Mouse (Mus musculus) liver, embryonic 16.5 days (tissue): ENCODE results near the gene Dis3l2. TPM values are rescaled to one million over a fixed set of nuclear protein-coding genes. Genes with fewer than 3 reads are reported as not detected.

Source experiments
- ATAC-seq: fragments of 200-750 bp; cut with Nextera tagmentation; 2 replicates; pipeline ENCODE4 v1.8.0; 2017; ENCODE audit warnings: low read depth, mild to moderate bottlenecking, moderate number of reproducible peaks, moderate library complexity
- H3K27ac ChIP-seq: fragments of 300-500 bp; sonication (generic); 2 replicates; pipeline ENCODE4 v1.5.1; 2014; ENCODE audit warnings: mild to moderate bottlenecking, low read length
- H3K27me3 ChIP-seq: fragments of 300-500 bp; sonication (generic); 2 replicates; pipeline ENCODE4 v1.6.1; 2014; ENCODE audit warnings: low read depth, low read length, mixed read lengths; ENCODE audit not compliant: control insufficient read depth, insufficient read depth
- H3K36me3 ChIP-seq: fragments of 300-500 bp; sonication (generic); 2 replicates; pipeline ENCODE4 v1.6.1; 2014; ENCODE audit warnings: mild to moderate bottlenecking; ENCODE audit not compliant: control insufficient read depth, insufficient read depth
- H3K4me1 ChIP-seq: fragments of 300-500 bp; sonication (generic); 2 replicates; pipeline ENCODE4 v1.6.1; 2014; ENCODE audit warnings: low read depth, low read length, mixed read lengths; ENCODE audit not compliant: control insufficient read depth
- H3K4me2 ChIP-seq: fragments of 300-500 bp; sonication (generic); 2 replicates; pipeline ENCODE4 v1.6.1; 2014; ENCODE audit warnings: low read depth, low read length, mixed read lengths
- H3K4me3 ChIP-seq: fragments of 300-500 bp; sonication (generic); 2 replicates; pipeline ENCODE4 v1.5.1; 2014; ENCODE audit warnings: low read depth, mild to moderate bottlenecking, low read length
- H3K9ac ChIP-seq: fragments of 300-500 bp; sonication (generic); 2 replicates; pipeline ENCODE4 v1.6.1; 2014; ENCODE audit warnings: low read depth, low read length
- H3K9me3 ChIP-seq: fragments of 300-500 bp; sonication (generic); replicated peaks from 2 replicates; pipeline ENCODE4 v1.6.1; 2016; ENCODE audit warnings: low read length; ENCODE audit not compliant: control insufficient read depth
- WGBS: fragments of 180-500 bp; shearing (Covaris S2); extraction: QIAGEN DNeasy Blood & Tissue Kit; methylation state at CpG from one replicate; pipeline ENCODE4 v1.1.7; 2014; ENCODE audit not compliant: insufficient replicate concordance; 5-methylcytosine and 5-hydroxymethylcytosine counted together
- polyA plus RNA-seq: library from polyadenylated mRNA; unstranded; fragments of >200 nt; fragmentation: Nextera tagmentation; extraction: Ambion mirVana; gene quantifications from 2 replicates; pipeline ENCODE4 v1.2.1, GENCODE M21; 2015

The Dis3l2 gene
- 8.6 and 9.2 TPM in 2 replicates for polyA plus RNA-seq

DNA sequence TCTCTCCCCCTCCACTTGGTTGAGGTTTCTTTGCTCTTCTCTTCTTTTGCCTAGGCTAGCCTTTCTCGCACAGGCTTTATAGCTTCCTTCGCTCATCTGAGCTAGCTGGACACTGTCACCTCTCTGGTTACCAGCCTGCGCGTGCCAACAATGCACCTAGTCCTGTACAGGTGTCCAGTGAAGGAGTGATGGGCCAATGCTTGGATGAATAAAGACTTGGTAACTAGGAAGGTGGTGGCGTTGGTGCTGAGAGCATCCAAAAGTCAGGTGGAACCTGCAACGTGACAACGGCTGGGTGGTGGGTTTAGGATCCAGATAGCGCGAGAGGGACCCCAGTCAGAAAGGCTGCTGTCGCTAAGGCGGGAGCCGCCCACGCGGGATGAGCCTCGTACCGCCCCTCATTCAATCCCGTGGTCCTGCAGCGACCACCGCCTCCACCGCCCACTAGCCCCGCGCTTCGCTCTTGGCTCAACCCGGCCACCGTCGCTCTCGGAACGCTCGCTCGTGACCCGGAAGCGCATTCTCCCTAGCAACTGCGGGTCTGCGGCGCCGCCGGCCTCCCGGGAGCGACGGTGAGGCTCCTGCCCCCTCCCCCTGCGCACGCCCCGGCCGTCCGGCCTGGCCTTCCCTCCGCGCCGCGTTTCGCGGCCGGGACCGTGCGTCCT is at the start of gene Dis3l2:
Gene Dis3l2, plus strand, starts transcription at position 509 of the 665 bp plus-strand sequence.
- no peaks in the 10 kb centered on the region for H3K36me3 ChIP-seq
- H3K9ac ChIP-seq = peak within 1 kb of the TSS; percentile 79
- no peaks in the 10 kb centered on the region for H3K27me3 ChIP-seq
- peak; percentile 88 for ATAC-seq
- 4% methylated on average over 43 of the region's 54 CpGs for WGBS
- H3K4me3 ChIP-seq = peak within 1 kb of the TSS; percentile 85
- peaks cover 18% of the 10 kb centered on the region for H3K4me1 ChIP-seq
- H3K27ac ChIP-seq = peak within 1 kb of the TSS; percentile 77
- H3K9me3 ChIP-seq = no peaks in the 10 kb centered on the region
- peak within 1 kb of the TSS; percentile 66 for H3K4me2 ChIP-seq

DNA sequence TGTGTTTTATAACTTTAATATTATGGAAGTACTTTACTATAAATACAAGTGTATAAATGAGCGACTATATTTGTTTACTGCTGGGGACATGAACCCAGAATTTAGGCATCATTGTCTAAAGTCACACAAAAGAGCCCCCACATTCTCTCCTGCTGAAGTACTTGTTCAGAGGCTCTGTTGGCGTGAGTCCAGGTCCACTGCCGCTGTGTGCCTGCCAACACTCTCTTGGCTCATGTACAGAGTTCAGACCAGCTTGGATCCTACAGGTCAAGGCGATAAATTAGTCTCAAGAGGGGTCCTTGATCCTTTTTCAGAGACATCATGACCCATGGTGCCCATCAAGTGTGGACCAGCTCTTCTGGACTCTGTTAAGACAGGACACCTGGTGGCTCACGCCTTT is 46.5 kb upstream of the Dis3l2 start:
- H3K27me3 ChIP-seq = no peaks in the 10 kb centered on the region
- H3K4me2 ChIP-seq = no peak overlapping the region
- no peaks in the 10 kb centered on the region for H3K4me1 ChIP-seq
- no peak overlapping the region for H3K4me3 ChIP-seq
- H3K9ac ChIP-seq = no peak overlapping the region
- H3K9me3 ChIP-seq = no peaks in the 10 kb centered on the region
- ATAC-seq = no peak
- H3K36me3 ChIP-seq = no peaks in the 10 kb centered on the region
- 60% methylated on average over 5 of the region's 5 CpGs for WGBS
- no peak overlapping the region for H3K27ac ChIP-seq

DNA sequence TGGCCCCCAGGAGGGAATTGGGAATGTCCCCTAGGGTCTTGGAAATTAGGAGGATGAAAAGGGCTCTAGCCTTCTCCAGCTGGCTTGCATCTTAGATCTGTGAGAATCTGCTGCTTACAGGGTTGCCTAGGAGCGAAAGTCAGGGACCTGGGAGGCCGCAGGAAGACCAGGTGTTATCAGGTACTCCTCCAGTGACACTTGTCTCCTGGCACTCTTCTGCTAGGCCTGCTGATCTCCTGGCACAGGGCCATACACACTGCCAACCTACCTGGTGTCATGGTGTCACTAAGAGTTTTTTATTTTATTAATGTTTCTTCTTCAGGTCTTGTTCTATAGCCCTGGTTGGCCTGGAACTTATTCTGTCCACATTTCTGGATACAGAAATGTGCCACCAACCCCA is 38.5 kb upstream of the Dis3l2 start:
- Histone ChIP-seq H3K9me3 (no peaks in the 10 kb centered on the region), H3K4me1 (peaks cover 3% of the 10 kb centered on the region; the same call in 1 of the 2 replicates), H3K27ac (no peak overlapping the region), H3K4me2 (no peak overlapping the region), H3K4me3 (no peak overlapping the region), H3K27me3 (peaks cover 25% of the 10 kb centered on the region), H3K36me3 (no peaks in the 10 kb centered on the region), H3K9ac (no peak overlapping the region)
- no peak for ATAC-seq
- 62% methylated on average over 2 of the region's 2 CpGs for WGBS

DNA sequence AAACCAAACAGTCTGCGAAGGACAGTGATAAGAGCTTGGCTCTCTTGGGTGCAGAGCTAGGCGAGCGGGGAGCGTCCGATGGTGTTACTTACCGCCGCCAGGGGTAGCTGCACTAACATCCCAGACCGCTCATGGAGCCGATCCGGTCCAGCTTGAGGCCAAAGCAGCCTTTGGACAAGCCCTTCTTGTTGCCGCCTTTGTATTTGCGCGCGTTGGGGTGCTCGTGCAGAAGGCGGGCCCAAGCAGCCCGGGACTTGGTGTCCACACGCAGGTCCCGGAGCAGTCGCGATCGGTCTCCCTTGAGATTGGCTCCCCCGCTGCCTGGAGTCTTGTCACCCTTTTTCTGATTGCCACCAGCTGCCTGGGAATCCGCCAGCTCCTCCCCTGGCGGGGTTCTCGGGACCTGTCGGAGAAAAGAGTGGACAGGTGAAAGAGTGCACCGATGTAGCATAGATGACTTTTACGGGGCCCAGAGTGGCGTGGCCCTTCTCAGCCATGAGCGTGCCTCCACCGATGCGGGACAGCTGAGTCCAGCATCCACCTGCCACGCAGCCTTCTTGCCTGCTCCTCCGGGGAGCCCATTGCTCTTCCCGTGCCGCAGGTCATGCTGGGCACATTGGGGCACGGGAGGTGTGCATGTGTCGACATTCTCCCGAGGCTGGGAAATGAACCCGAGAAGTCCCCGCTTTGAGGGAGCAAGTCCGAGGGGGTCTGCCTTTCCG is 33.9 kb upstream of the Dis3l2 start:
- H3K27me3 ChIP-seq = peaks cover 44% of the 10 kb centered on the region

DNA sequence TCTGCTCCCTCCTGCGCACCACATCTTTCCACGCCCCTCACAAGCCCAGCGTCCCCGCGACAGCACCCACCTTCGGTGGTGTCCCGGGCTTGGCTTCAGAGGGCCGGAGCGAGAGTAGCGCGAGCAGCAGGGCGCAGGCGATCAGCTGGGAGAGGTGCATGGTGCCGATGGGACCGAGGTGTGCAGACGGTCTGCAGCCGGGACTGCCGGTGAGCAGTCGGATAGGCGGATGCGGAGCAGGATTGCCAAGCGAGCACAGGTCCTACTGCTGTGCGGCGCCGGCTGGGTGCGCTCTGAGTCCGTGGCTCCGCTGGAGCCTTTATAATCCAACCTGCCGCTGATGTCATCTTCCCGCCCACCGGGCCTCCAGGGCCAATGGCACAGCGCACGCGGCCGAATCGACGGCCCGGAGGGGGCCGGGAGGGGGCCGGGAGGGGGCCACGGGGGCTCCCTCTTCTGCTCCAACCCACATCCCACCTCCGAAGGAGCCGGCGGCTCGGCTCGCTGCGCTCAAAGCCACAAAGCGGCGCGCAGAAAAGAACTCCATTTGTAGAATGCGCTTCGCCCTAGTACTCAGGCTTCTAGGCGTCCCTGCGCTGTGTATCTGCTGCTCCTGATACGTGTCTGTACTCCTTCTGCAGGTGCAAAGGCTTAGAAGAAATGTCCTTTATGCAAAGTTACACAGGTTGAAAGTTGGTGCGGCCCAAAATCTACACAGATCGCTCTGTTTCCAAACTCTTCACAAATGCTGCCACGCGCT is 33.1 kb upstream of the Dis3l2 start, which contains the start of gene Nppc:
Gene Nppc, minus strand, starts transcription at position 293 of the 760 bp plus-strand sequence.
- Histone ChIP-seq H3K27ac (no peak within 1 kb of the TSS), H3K36me3 (no peaks in the 10 kb centered on the region), H3K27me3 (peaks cover 44% of the 10 kb centered on the region), H3K4me2 (peak within 1 kb of the TSS; percentile 76), H3K4me3 (peak within 1 kb of the TSS; percentile 48), H3K9me3 (no peaks in the 10 kb centered on the region), H3K9ac (no peak within 1 kb of the TSS), H3K4me1 (peaks cover 3% of the 10 kb centered on the region; the same call in 1 of the 2 replicates)
- peak; percentile 79 for ATAC-seq
- WGBS = 4% methylated on average over 56 of the region's 59 CpGs

More for the DNA sequence above, 33.9 kb upstream of the Dis3l2 start:
- no peaks in the 10 kb centered on the region for H3K36me3 ChIP-seq
- H3K4me3 ChIP-seq = peak overlapping the region; percentile 48
- peak overlapping the region; percentile 76 for H3K4me2 ChIP-seq
- H3K9ac ChIP-seq = no peak overlapping the region
- peak; percentile 63; the same call in 1 of the 2 replicates for ATAC-seq
- H3K9me3 ChIP-seq = no peaks in the 10 kb centered on the region
- WGBS = 2% methylated on average over 44 of the region's 44 CpGs
- no peak overlapping the region for H3K27ac ChIP-seq
- peaks cover 3% of the 10 kb centered on the region; the same call in 1 of the 2 replicates for H3K4me1 ChIP-seq

DNA sequence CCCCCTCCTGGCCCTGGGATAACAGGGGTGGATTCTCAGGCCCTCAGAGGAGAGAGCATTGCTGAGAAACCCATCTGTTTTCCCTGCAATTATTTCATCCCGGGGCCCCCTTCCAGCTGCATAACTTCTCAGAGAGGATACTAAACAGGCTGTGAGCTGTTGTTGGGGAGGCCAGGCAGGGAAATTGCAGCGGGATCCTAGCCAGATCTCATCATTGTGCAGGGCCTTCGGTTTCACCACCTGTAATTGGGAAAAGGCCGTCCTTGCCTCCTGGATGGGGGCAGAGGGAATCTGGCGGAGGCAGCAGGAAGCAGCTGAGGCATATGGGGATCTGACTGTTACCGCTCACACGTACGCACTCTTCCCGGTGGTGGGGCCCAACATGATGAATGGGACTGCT is 29.2 kb upstream of the Dis3l2 start:
- no peak overlapping the region for H3K4me2 ChIP-seq
- WGBS = 55% methylated on average over 9 of the region's 9 CpGs
- no peak overlapping the region for H3K27ac ChIP-seq
- ATAC-seq = no peak
- H3K4me1 ChIP-seq = peaks cover 3% of the 10 kb centered on the region; the same call in 1 of the 2 replicates
- peaks cover 26% of the 10 kb centered on the region for H3K27me3 ChIP-seq
- no peak overlapping the region for H3K4me3 ChIP-seq
- H3K9ac ChIP-seq = no peak overlapping the region
- no peaks in the 10 kb centered on the region for H3K9me3 ChIP-seq
- H3K36me3 ChIP-seq = no peaks in the 10 kb centered on the region

DNA sequence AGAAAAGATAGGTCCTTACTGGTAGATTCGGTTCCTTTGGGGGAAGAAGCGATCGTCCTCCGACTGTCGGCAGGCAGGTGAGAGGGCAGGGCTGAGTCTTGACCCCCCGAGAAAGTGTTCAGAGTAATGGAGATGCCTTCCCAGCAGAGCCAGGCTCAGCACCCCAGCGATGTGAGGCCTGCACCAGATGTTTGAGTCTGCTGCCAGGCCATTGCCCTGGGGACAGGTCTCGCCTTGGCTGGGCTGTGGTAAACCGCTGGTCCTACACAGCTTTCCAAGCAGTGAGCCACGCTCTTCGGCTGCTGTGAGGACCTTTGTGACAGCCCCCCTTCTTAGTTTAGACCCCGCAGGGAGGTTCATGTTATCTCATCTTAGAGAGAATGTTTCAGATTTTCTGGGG is 28.5 kb upstream of the Dis3l2 start:
- no peak overlapping the region for H3K27ac ChIP-seq
- H3K36me3 ChIP-seq = no peaks in the 10 kb centered on the region
- H3K27me3 ChIP-seq = peaks cover 18% of the 10 kb centered on the region
- H3K4me2 ChIP-seq = no peak overlapping the region
- no peak overlapping the region for H3K9ac ChIP-seq
- H3K9me3 ChIP-seq = no peaks in the 10 kb centered on the region
- no peak overlapping the region for H3K4me3 ChIP-seq
- no peak for ATAC-seq
- H3K4me1 ChIP-seq = no peaks in the 10 kb centered on the region
- 69% methylated on average over 12 of the region's 12 CpGs for WGBS

DNA sequence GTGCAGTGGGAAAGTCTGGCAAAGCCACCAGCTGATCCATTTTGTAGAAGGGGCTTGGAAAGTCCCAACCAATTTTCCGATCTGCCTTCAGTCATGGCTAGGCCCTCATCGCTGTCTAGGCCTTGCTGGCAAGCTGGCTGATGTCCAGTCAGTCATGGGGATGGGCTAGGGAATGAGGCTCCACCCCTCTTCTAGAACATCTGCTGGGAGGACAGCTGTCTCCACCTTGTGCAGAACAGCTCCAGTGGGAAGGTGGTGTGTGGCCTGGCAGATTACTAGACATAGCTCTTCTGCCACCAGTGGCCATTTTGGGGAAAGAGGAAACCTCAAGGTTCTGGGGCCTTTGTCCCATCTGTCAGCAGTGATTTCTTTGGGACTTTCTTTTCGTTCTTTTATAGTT is 26.0 kb upstream of the Dis3l2 start:
- Histone ChIP-seq H3K4me3 (no peak overlapping the region), H3K36me3 (no peaks in the 10 kb centered on the region), H3K9ac (no peak overlapping the region), H3K4me1 (no peaks in the 10 kb centered on the region), H3K27me3 (no peaks in the 10 kb centered on the region; the same call in 1 of the 2 replicates), H3K4me2 (no peak overlapping the region), H3K9me3 (no peaks in the 10 kb centered on the region), H3K27ac (no peak overlapping the region)
- ATAC-seq = no peak
- WGBS = 69% methylated on average over 3 of the region's 3 CpGs
